Mouse (Mus musculus): ENCODE results near the gene Gprc5d.

Gene Gprc5d

DNA sequence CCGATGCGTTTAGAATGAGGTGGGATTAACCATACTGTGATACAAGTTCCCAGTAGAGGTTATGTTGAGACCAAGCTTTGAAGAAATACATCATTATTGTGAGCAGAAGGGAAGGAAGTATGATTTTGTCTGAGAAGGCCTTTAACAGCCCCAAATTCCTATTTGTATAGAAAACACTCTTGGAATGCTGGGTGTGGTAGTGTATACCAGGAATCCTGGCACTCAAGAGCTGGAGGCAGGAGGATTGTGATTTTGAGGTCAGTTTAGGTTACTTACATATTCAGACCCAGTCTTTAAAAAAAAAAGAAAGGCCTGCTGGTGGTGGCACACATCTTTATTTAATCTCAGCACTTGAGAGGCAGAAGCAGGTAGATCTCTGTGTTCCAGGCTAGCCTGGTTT lies 47.7 kb downstream of the Gprc5d start:
- DNase-seq (ENCODE audit: low read depth, low spot score) = no peak

DNA sequence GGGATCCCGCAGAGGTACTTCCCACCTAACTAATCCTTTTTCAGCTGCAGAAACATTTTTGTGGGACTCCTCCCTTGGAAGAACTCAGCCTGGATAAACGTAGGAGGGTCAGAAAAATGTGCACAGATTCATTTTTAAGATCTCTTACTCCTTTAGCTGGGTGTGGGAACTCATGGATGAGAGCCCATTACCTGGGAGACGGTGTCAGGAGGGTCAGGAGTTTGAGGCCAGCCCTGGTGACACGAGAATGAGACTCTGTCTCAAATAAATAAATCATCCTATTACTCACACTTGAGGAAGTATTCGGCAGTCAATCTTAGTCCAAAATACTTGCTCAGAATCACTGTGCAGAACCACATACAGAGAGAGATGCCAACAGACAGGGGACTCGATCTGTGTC lies 48.2 kb downstream of the Gprc5d start:
- DNase-seq (ENCODE audit: low read depth, low spot score) = no peak

DNA sequence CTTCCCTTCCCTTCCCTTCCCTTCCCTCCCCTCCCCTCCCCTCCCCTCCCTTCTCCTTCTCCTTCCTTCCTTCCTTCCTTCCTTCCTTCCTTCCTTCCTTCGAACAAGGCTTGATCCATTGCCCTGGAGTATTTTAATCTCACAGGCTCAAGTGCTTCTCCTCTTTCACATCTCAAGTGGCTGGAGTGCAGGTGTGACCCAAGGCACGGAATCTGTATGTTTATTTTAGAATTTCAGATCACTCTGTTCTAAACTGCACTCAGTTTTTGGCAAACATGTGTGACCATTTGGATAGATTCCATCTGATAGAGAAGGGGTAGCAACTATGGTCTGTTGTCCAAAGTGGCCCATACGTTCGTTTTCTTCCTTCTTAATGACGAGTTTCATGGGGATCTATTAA lies 49.9 kb downstream of the Gprc5d start:
- no peak for DNase-seq (ENCODE audit: low read depth, low spot score)

- DNase-seq (ENCODE audit: low read depth, low spot score) = no peak
These were observed 51.2 kb downstream of the Gprc5d start for GRCm38 (mm10) chr6:135066795-135067445.

DNA sequence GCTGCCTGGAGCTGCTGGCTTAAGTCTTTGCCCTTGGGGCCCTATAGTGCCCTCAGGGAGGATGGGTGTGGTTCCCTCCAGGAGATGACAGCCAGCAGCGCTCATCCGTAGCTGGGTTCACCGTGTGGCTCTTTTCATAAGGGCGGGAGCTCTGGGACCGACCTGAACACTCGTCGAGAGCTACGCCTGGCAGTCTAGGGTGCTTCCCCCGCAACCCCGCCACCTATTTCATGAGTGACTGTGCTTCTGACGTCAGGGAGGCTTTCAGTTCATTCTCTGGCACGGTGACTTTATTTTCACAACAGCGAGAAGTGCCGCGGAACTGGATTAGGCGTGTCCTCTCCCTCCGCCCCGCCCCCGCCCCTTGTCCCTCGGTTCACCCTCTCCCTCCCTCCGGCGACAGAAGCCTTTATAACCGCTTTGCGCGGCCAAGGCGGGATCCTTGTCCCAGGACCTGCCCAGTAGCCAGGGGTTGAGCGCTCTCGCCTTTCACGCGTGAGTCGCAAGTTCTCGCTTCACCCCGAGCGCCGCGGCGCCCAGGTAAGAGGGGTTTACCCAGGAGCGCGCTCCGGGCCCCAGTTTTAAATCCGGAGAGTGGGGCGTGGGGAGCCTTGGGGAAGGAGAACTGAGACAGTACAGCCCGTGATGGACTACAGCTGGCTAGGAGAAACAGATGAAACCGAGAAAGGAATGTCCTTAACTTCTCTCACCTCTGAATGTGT lies 52.7 kb downstream of the Gprc5d start, which contains the start of gene Gprc5a:
Gene Gprc5a, plus strand, starts transcription at position 416 of the 722 bp plus-strand sequence.
- peak; percentile 40 for DNase-seq (ENCODE audit: low read depth, low spot score)

GRCm38 (mm10) chr6:135064621-135065020 lies 53.5 kb downstream of the Gprc5d start:
- no peak for DNase-seq (ENCODE audit: low read depth, low spot score)

DNA sequence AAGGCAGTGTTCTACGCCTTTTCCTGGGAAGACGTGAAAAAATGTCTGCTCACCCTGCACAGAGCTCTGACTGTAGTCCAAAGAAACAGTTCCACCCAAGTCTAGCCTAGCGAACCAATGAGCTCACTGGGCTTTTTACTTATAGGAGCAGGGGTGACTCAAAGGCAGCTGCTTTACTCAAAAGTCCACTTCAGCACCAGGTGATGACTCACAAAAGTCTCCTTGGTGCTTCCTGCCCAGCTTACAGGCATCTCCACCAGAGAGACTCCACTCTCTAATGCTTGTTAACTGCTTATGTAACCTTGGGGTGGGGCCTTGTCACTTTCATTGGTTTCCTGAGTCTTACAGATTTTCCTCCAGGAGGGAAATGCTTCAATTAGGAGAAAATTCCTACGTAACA lies 57.4 kb downstream of the Gprc5d start:
- DNase-seq (ENCODE audit: low read depth, low spot score) = no peak

Measured in brain, adult 2 months (tissue).